Comparison of ENCODE assay signal across 30 mouse cellular contexts in genomic region chr1:180800814-180801213, GRCm38 (mm10). TPM values are rescaled to one million over a fixed set of nuclear protein-coding genes. Genes with fewer than 3 reads are reported as not detected.
DNase-seq lines count a peak whose midpoint lies in the region; ATAC-seq and TF ChIP-seq lines count a peak whose summit lies in the region.
"Had no signal": no experiment of that assay in that cellular context is flagged by ENCODE, and none has a peak within 500 bp of the region (broad histone marks: within the 10 kb centered on the region; RNA-seq: fewer than 3 reads in every experiment).

No protein-coding gene starts in this region.

- peak; percentile 25; the same call in 1 of the 2 replicates for ATAC-seq in liver, embryonic 13.5 days (ENCODE audit: low read depth)
- ATAC-seq in liver, embryonic 12.5 days, result no peak
- 0 out of 2 replicates have a peak, but pooled peaks have one; percentile 14 for ATAC-seq in intestine, embryonic 16.5 days
- ATAC-seq: inflammation-experienced regulatory T-cells, adult 6 months had no signal

- H3K27me3 ChIP-seq in liver, embryonic 13.5 days, result no peaks in the 10 kb centered on the region
- H3K27me3 ChIP-seq in liver, embryonic 12.5 days (replicated peaks), result 0 out of 2 replicates have a peak, but pooled peaks cover 5% of the 10 kb centered on the region
- H3K27me3 ChIP-seq in intestine, embryonic 16.5 days (replicated peaks; ENCODE audit: control insufficient read depth, insufficient read depth, low read length), result no peaks in the 10 kb centered on the region
- H3K27me3 ChIP-seq in cerebellum, adult 2 months (ENCODE audit: control insufficient read depth, insufficient read depth, low read length), result no peaks in the 10 kb centered on the region
- H3K27me3 ChIP-seq: embryonic facial prominence, embryonic 12.5 days; heart, embryonic 12.5 days; limb, embryonic 15.5 days; neural tube, embryonic 13.5 days had no signal

- no peaks in the 10 kb centered on the region for H3K9me3 ChIP-seq in liver, embryonic 13.5 days (replicated peaks)
- no peaks in the 10 kb centered on the region for H3K9me3 ChIP-seq in liver, embryonic 12.5 days (replicated peaks)
- H3K9me3 ChIP-seq in intestine, embryonic 16.5 days (ENCODE audit: control insufficient read depth, low read length), result no peaks in the 10 kb centered on the region
- H3K9me3 ChIP-seq: embryonic facial prominence, embryonic 12.5 days; limb, embryonic 10.5 days; limb, embryonic 15.5 days; midbrain, embryonic 10.5 days; neural tube, embryonic 13.5 days had no signal

- TF ChIP-seq POLR2A in cerebellum, adult 2 months (IDR thresholded peaks at IDR 0.05; ENCODE audit: borderline replicate concordance, insufficient read depth, low read length), result no peak

- H3K4me3 ChIP-seq in liver, embryonic 13.5 days (replicated peaks), result no peak overlapping the region
- H3K4me3 ChIP-seq in liver, embryonic 12.5 days, result no peak overlapping the region
- H3K4me3 ChIP-seq in intestine, embryonic 16.5 days (ENCODE audit: low read length), result no peak overlapping the region
- H3K4me3 ChIP-seq in cerebellum, adult 2 months (replicated peaks; ENCODE audit: insufficient read depth, low read depth, low read length), result no peak overlapping the region
- H3K4me3 ChIP-seq: embryonic facial prominence, embryonic 12.5 days; heart, embryonic 12.5 days; limb, embryonic 10.5 days; limb, embryonic 15.5 days; midbrain, embryonic 10.5 days; neural tube, embryonic 13.5 days had no signal

- TF ChIP-seq CTCF in cerebellum, adult 2 months (IDR thresholded peaks at IDR 0.05; ENCODE audit: borderline replicate concordance, insufficient read depth, low read depth, low read length), result no peak

- no peak overlapping the region for H3K9ac ChIP-seq in liver, embryonic 13.5 days
- H3K9ac ChIP-seq in liver, embryonic 12.5 days, result no peak overlapping the region
- no peak overlapping the region for H3K9ac ChIP-seq in intestine, embryonic 16.5 days (ENCODE audit: low read depth, low read length)
- H3K9ac ChIP-seq: embryonic facial prominence, embryonic 12.5 days; heart, embryonic 12.5 days; hindbrain, embryonic 14.5 days; limb, embryonic 15.5 days; neural tube, embryonic 13.5 days had no signal

- 0 out of 2 replicates have a peak overlapping the region, but pooled peaks have one; percentile 32 for H3K27ac ChIP-seq in liver, embryonic 13.5 days
- no peak overlapping the region for H3K27ac ChIP-seq in liver, embryonic 12.5 days
- H3K27ac ChIP-seq in intestine, embryonic 16.5 days (ENCODE audit: low read length), result no peak overlapping the region
- no peak overlapping the region for H3K27ac ChIP-seq in cerebellum, adult 2 months (ENCODE audit: insufficient read depth, low read length)
- H3K27ac ChIP-seq: embryonic facial prominence, embryonic 12.5 days; hindbrain, embryonic 14.5 days; limb, embryonic 10.5 days; limb, embryonic 15.5 days; midbrain, embryonic 10.5 days; neural tube, embryonic 13.5 days had no signal

- WGBS in liver, embryonic 13.5 days (ENCODE audit: insufficient replicate concordance), result 40% methylated on average over 2 of the region's 2 CpGs
- WGBS in liver, embryonic 12.5 days (ENCODE audit: insufficient replicate concordance), result 64% methylated on average over 2 of the region's 2 CpGs
- WGBS in intestine, embryonic 16.5 days, result 41% methylated on average over 2 of the region's 2 CpGs
- WGBS in cerebellum, adult 2 months, result 36% methylated on average over 2 of the region's 2 CpGs

- H3K4me2 ChIP-seq in liver, embryonic 13.5 days, result no peak overlapping the region
- H3K4me2 ChIP-seq in liver, embryonic 12.5 days, result no peak overlapping the region
- H3K4me2 ChIP-seq in intestine, embryonic 16.5 days (ENCODE audit: low read depth, low read length), result no peak overlapping the region
- H3K4me2 ChIP-seq: embryonic facial prominence, embryonic 12.5 days; heart, embryonic 12.5 days; hindbrain, embryonic 14.5 days; limb, embryonic 15.5 days; neural tube, embryonic 13.5 days had no signal

- peaks cover 57% of the 10 kb centered on the region for H3K36me3 ChIP-seq in liver, embryonic 13.5 days
- H3K36me3 ChIP-seq in liver, embryonic 12.5 days, result peaks cover 57% of the 10 kb centered on the region
- peaks cover 22% of the 10 kb centered on the region for H3K36me3 ChIP-seq in intestine, embryonic 16.5 days (ENCODE audit: control insufficient read depth, insufficient read depth, low read length)

- H3K4me1 ChIP-seq in liver, embryonic 13.5 days (replicated peaks), result peaks cover 17% of the 10 kb centered on the region
- peaks cover 22% of the 10 kb centered on the region for H3K4me1 ChIP-seq in liver, embryonic 12.5 days
- H3K4me1 ChIP-seq in intestine, embryonic 16.5 days (ENCODE audit: control insufficient read depth, insufficient read depth, low read length), result no peaks in the 10 kb centered on the region
- H3K4me1 ChIP-seq in cerebellum, adult 2 months (ENCODE audit: control insufficient read depth, insufficient read depth, low read length), result peaks cover 6% of the 10 kb centered on the region; the same call in 1 of the 2 replicates
- H3K4me1 ChIP-seq: embryonic facial prominence, embryonic 12.5 days; limb, embryonic 10.5 days; limb, embryonic 15.5 days; midbrain, embryonic 10.5 days had no signal

- peak; percentile 11 for DNase-seq in embryo, embryonic 10 days (ENCODE audit: low spot score)
- no peak for DNase-seq in embryo, embryonic 10.5 days (ENCODE audit: low spot score)
- no peak for DNase-seq in liver, embryonic 13.5 days
- DNase-seq in cerebellum, adult 2 months, result no peak
- no peak for DNase-seq in cerebellum, postnatal 36 days
- DNase-seq: adrenal gland, postnatal 25 days; cerebellum, adult 18-20 months; cerebellum, postnatal 14 days; embryo, embryonic 11 days; gastrocnemius, postnatal 25 days; heart, adult 18-20 months; heart, postnatal 10 days; kidney, adult 9 months; kidney, postnatal 14 days; layer of hippocampus, adult 9-11 months; lung, adult 2 months; lung, postnatal 14 days; right cerebral cortex, postnatal 4 days; thymus, adult 2 months; thymus, postnatal 4 days had no signal

RNA-seq across cellular contexts. Expression of gene H3f3a, which starts 12.9 kb away (rescaled TPM):
- polyA plus RNA-seq in liver, embryonic 13.5 days (2015; fragmentation: Nextera tagmentation; extraction: Ambion mirVana), result 2,174 and 2,523 TPM in 2 replicates
- polyA plus RNA-seq in liver, embryonic 12.5 days (2016; fragmentation: Nextera tagmentation; extraction: Ambion mirVana), result 1,997 and 2,057 TPM in 2 replicates
- 1,661 and 1,810 TPM in 2 replicates for polyA plus RNA-seq in intestine, embryonic 16.5 days (2015; fragmentation: Nextera tagmentation; extraction: Ambion mirVana)
- polyA plus RNA-seq in cerebellum, adult 2 months (2012; rRNA removed), result 463 and 518 TPM in 2 replicates

RNA-seq across cellular contexts. Expression of gene Sde2, which starts 50.1 kb away (rescaled TPM):
- 25.1 and 29.7 TPM in 2 replicates for polyA plus RNA-seq in liver, embryonic 13.5 days (2015; fragmentation: Nextera tagmentation; extraction: Ambion mirVana)
- polyA plus RNA-seq in liver, embryonic 12.5 days (2016; fragmentation: Nextera tagmentation; extraction: Ambion mirVana), result 39.2 and 39.4 TPM in 2 replicates
- polyA plus RNA-seq in intestine, embryonic 16.5 days (2015; fragmentation: Nextera tagmentation; extraction: Ambion mirVana), result 28.3 and 30.8 TPM in 2 replicates
- polyA plus RNA-seq in cerebellum, adult 2 months (2012; rRNA removed), result 16.8 and 17.7 TPM in 2 replicates
